Mouse (Mus musculus) heart, postnatal 14 days (tissue): ENCODE results near the gene Alas2. TPM values are rescaled to one million over a fixed set of nuclear protein-coding genes. Genes with fewer than 3 reads are reported as not detected.

Experiments
- DNase-seq, 2 experiments: peaks; one replicate each; pipeline ENCODE4 v3.0.0; 2021 to 2022
- intact Hi-C: fragments of 180-260 bp; cut with DNase I; formaldehyde crosslinking; loops from one replicate; pipeline ENCODE4 v1.15.1; 2025
- long read RNA-seq, 2 experiments: library from polyadenylated mRNA; stranded (forward); transcript quantifications; one replicate each; pipeline ENCODE4 v2.0.0; 2021
- total RNA-seq, 2 experiments: library from RNA; stranded (reverse); gene quantifications; 2 replicates each; pipeline ENCODE4 v1.2.3; 2021

The Alas2 gene
- total RNA-seq, result 100 to 1,000 TPM; 329 to 474 TPM
- long read RNA-seq, experiment 1, transcript Alas2-202 (11 exons, 1,892 nt), result minor isoform, 47 of 549 reads
- long read RNA-seq, experiment 1, transcript Alas2-201 (11 exons, 2,037 nt), result major isoform, 461 of 549 reads
- long read RNA-seq, experiment 1, partial matches to known transcripts, result 24 of 549 reads
- long read RNA-seq, experiment 1, other reads (novel, unspliced or antisense), result 17 of 549 reads
- long read RNA-seq, experiment 2, transcript Alas2-201 (11 exons, 2,037 nt), result major isoform, 317 of 380 reads
- long read RNA-seq, experiment 2, transcript Alas2-202 (11 exons, 1,892 nt), result minor isoform, 32 of 380 reads
- long read RNA-seq, experiment 2, partial matches to known transcripts, result 19 of 380 reads
- long read RNA-seq, experiment 2, other reads (novel, unspliced or antisense), result 12 of 380 reads

DNA sequence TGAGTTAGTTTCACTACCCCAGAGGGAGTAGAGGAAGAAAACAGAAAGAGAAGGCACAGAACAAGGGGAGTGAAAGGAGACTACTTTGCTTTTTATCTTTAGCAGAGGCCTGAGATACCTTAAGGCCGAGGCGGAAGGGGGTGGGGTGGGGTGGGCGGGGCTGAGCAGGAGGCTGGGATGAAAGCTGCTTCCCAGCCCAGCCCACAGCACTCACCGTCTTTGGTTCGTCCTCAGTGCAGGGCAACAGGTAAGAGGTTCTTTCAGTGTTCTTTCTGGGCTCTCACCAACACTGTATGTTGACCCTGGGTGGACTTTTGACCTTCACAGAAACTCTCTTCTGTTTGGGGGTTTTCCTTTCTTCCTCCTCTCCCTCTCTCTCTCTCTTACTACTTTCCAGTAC is at the start of gene Alas2:
Gene Alas2, plus strand, starts transcription at position 137 of the 400 bp plus-strand sequence.
- no peak for DNase-seq
- intact Hi-C loops, result no loop called here

DNA sequence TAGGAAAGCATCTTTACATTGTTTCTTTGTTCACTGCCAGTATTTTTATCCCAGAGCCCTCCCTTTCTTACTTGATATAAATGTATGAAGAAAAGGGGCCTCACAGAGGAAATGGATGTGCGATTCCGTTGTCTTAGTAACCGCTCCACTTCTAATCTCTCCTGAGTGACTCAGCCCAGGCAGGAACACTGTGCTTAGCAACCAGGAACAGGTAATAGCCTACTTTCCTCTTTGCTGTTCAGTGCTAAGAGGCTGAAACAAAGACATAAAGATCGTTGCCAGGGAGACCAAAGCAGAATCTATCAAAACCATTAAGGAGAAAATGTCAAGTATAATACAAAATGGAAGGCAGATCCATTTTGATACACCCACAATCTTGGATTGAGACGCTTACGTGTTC is 38.5 kb upstream of the Alas2 start:
- DNase-seq, result no peak
- intact Hi-C loops, result no loop called here

DNA sequence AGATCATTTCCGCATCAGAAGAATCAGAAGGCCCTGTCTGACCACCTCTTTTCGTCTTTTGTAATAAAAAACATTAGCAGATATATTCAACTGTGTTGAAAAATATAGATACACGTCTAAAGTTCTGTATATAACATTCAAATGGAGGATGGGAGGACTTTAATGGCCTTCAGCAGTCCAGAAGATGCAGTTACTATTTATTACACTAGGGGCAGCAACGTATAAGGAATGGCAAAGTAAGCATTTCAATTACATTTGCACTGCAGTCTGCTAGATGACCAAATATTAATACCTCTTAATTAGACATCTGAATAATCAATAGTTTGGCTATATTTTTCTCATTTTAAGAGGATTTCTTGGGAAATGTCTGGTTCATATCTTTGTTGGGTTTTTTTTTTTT is 36.5 kb upstream of the Alas2 start:
- DNase-seq, result peak in 1 of 2 experiments; percentile 54
- intact Hi-C loops, result loop anchor here (5.0 to 10.0 kb wide), 3 partner anchors 152 to 604 kb away; no protein-coding TSS in a partner anchor

DNA sequence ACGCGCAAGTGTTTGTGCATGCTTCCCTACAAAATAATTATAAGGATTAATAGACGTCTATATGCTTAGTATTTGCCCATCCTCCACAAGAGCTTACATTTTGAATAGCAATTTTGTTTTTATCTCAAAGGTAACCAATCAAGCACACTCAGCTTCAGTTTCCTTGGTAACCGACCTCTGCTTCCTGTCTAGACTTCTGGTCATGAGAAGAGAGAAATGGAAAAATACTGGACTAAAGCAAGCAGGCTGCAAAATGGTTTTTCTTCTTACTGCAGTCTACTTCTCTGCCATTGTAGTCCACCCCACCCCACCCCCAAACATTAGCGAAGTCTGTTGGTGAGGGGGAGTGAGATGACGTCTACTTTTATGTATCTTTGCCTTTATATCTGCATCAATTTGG is 35.9 kb upstream of the Alas2 start:
- intact Hi-C loops, result loop anchor here (5.0 to 10.0 kb wide), 3 partner anchors 151 to 604 kb away; no protein-coding TSS in a partner anchor
- DNase-seq, result no peak

DNA sequence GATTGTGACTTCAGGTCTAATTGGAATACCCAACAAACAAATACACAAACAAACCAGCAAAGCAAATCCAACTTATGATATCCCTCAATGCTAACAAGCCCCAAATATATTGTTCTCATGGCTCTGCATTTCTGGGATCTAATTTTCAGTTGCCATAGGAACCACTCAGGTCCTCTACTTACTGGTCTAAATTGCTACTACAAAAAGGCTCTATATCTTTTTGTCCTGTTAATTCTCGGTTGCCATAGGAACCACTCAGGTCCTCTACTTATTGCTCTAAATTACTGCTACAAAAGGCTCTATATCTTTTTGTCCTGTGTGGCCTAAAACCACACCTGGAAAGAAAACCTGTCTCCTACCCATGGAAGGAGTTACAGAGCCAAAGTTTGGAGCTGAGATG is 33.0 kb upstream of the Alas2 start:
- intact Hi-C loops, result loop anchor here (5.0 to 10.0 kb wide), 3 partner anchors 148 to 601 kb away; no protein-coding TSS in a partner anchor
- no peak for DNase-seq

DNA sequence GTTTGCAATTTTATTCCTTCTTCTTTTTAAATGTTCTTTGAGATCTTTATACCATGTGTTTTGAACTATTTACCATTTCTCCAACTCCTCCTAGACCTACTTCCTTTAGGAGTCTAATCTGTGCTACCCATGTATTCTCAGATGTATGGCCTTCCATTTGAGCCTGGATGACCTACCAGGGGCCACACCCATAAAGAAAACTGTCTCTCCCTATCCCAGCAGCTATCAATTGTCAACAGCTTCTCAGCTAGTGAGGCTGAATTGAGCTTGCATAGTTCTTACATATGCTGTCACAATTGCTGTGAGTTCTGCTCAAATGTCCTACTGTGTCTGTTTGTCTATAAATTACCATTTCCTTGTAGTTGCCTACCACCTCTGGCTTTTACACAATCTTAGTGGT is 31.2 kb upstream of the Alas2 start:
- intact Hi-C loops, result loop anchor here (10.0 kb wide), 1 partner anchor 599 kb away; no protein-coding TSS in a partner anchor
- no peak for DNase-seq

DNA sequence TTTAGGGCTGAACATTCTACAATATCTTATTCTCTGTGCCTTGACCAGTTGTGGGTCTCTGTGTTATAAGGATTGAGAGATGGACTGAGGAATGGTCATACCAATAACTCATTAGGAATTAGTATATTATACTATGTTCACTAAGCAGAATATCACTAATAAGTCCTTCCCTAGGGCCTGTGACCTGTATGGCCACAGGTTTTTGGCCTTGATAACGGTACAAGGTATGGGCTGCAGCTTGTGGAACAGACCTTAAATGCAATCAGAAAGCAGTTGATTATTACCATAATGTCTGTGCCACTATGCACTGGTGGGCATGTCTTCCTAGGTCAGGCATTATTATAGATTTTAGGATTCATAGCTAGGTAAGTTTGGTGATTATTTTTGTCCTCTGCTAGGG is 30.7 kb upstream of the Alas2 start:
- DNase-seq, result no peak

DNA sequence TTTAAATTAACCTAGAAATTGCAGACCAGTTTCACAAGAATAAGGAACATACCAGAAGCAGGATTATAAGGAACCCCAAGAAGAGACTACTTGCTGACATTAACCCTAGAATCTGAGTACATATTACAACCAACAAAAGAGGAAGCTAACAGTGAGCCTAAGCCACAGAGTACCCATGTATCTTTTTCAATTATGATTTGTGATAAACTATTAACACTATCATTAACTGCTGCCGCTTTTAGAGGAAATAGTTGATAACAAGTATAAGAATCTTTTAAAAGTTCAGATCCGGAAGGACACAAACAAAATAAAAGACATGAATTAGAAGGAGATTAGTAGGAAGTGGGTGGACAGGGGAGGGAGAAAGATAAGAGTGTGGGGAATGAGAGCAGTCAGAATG is 7.1 kb upstream of the Alas2 start:
- no peak for DNase-seq
- intact Hi-C loops, result no loop called here

More for the DNA sequence above, 30.7 kb upstream of the Alas2 start:
- intact Hi-C loops, result loop anchor here (10.0 kb wide), 1 partner anchor 598 kb away; no protein-coding TSS in a partner anchor

DNA sequence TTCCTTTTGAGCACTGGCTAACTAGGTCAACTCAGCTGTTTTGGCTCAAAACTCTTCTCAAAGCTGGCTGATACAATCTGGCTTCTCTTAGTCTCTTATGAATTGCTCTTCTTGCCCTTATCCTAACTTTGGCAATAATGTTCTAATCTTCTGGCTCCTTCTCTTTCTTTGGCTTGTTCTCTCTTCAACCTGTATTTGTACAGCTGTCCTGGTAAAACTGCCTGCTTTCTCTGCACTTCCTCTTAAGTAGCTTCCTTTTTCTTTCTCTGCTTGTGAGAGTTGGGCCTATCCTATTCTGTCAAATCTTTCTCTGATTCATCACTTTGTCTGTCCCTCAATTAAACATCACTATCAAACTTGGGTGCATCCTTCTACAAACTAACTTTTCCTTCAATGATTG is 5.5 kb upstream of the Alas2 start:
- intact Hi-C loops, result no loop called here
- DNase-seq, result no peak

DNA sequence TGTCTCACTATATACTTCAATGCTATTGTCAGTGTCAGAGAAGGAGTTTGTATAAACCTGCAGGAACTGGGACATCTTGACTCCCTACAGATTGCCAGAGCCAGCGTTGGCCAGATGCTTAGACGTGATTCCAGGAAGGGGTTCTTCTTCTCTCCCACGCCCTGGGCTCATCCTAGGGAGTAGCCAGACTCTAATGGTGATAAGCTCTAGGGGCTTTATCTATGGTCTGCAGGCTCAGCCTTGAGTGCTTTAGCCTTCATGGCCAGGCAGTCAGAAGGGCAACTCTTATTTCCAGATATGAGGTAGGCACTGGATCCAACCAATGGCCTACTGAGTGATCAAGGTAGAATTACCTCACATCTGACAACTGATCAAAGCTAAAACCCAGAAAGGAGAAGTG is 2.5 kb downstream of the Alas2 start:
- DNase-seq, result no peak
- intact Hi-C loops, result no loop called here

DNA sequence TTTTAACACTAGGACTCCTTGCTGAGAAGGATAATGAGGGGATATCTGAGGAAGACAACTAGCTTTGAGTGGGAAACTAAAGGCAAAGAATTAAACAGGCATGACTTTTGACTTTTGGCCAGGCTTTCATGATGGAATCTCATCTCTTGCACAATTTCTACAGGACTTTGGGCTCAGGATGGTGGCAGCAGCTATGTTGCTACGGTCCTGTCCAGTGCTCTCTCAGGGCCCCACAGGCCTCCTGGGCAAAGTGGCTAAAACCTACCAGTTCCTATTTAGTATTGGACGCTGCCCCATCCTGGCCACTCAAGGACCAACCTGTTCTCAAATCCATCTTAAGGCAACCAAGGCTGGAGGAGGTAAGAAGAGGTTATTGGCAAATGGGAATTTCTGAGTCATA is 4.8 kb downstream of the Alas2 start:
- DNase-seq, result no peak
- intact Hi-C loops, result no loop called here

DNA sequence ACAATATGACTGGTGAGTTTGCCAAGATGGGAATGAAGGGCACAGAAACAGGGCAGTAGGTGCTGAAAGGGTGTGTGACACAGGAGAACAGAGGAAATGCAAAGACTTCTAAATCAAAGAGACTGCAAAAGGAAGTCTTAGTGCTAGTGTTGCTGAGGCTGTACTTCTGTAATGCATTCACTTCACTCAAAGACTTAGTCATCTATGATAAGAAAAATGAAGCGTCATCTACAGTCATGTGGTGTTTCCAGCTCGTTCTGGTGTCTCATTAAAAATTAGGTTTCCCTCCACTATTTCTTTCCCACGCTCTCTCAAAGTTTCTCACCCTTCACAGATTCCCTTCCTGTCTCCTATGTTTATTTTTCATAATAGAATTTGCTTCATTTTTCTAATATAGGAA is 6.9 kb downstream of the Alas2 start:
- intact Hi-C loops, result no loop called here
- DNase-seq, result no peak

DNA sequence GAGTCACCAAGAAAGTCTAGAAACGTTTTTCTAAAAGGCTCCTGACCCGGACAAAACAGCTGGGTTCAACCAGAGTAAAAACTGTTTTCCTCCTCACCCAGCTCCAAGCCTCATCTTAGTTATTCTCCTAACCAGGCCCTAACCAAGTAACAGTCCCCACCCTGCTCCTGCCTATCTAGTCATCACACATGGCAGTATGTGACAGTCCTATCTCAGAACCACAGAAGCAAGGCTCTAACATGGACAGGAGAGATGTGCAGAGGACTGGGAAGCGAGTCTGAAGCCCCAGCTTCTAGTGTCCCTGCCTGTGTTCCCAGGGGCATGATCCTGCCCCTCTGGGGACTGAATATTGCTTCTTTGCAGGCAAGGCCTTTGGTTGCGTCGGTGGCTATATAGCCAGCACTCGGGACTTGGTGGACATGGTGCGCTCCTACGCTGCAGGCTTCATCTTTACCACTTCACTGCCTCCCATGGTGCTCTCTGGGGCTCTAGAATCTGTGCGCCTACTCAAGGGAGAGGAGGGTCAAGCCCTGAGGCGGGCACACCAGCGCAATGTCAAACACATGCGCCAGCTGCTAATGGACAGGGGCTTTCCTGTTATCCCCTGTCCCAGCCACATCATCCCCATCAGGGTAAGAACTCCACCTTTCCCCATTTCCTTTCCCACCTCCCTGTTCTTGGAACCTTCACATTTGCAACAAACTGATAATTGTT is 17.6 kb downstream of the Alas2 start:
- intact Hi-C loops, result no loop called here
- DNase-seq, result no peak

DNA sequence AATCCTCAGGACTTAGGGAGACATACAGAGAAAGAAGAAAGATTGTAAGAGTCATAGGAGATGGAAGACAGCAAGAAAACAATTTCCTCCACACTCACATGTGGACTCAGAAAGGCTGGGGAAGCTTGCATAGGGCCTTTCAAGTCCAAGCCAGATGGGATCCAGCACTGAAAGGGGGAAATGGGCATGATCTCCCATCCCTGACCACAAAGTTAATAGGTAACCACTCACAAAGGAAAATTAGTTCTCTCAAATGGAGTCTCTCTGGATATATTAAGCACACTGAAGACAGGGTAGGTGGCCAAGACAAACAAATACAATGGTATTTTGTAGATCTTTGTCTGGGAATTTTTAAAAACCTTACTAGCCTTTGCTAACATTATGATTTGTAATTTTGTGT is 34.7 kb downstream of the Alas2 start:
- intact Hi-C loops, result no loop called here
- DNase-seq, result no peak

DNA sequence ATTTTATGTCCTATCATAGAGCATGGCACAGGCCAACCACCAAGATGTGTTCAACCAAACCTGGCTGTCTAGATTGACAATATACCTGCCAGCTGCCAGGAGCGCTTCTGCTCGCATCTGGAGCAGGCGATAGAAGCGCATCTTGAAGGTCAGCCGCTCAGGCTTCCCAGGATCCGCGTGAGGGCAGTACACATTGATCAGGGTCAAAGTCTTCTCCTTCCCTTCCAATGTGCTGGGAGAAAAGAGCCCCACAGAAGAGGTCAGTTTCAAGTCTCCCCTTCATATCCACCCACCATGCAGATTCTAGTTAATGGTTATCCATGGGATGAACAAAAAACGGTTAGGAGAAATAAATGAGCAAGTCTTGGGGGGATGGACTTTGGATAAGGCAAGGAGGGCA is 37.9 kb downstream of the Alas2 start:
- intact Hi-C loops, result no loop called here
- DNase-seq, result no peak

DNA sequence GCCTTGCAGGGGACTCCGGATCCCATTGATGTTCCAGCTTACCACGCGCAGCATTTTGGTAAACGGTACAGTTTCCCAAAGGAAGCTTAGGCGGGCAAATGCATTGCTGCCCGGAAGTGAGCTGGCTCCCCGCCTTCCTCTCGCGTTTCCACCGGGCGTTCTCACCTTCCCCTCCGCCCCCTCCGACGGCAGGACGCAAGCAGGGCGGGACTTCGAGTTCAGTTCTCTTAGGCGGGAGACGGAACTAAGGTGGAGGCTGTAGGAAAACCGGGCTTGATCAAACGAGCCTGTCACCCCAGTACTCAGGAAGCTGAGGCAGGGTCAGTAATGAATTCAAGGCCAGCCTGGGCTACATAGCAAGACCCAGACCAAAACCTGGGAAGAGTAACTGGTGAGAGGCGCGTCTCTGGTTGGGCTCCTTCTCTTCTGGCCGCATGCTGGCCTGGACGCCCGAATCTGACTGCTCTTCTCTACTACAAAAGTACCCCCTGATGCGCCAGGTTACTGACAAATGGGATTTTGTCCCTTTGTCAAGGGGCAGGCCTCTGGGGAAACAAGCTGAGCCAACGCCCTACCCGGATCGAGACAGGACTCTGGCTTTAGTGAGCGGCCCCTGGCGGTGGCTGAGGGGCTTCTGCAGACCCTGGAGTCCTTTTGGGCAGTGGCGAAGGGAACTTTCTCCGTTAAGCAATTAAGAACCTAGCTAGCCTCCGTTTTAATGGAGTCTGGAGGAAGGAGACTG is 41.0 kb downstream of the Alas2 start, which contains the start of gene Pfkfb1:
Gene Pfkfb1, plus strand, starts transcription at position 207 of the 742 bp plus-strand sequence.
- intact Hi-C loops, result no loop called here
- peak; percentile 78 to 80 for DNase-seq

DNA sequence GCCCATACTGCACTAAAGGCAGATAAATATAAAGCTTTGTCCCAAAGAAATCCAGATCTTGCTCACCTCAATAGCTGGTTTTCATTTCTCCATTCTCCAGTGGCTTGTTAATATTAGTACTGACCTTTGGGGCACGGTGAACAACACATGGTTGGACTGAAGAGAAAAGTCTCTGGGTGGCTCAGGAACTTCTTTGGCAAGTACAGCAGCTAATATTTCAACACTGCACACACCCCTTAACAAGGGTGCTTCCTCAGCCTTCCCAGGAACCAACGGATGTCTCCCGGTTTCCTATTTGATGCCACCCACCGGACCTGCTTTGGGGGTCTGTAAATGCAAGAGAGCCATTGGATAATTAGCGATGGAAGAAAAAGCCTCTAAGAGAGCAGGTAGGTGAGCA is 42.5 kb downstream of the Alas2 start, which contains the start of gene Apex2:
Gene Apex2, minus strand, starts transcription at position 173 of the 400 bp plus-strand sequence.
- intact Hi-C loops, result no loop called here
- DNase-seq, result no peak

DNA sequence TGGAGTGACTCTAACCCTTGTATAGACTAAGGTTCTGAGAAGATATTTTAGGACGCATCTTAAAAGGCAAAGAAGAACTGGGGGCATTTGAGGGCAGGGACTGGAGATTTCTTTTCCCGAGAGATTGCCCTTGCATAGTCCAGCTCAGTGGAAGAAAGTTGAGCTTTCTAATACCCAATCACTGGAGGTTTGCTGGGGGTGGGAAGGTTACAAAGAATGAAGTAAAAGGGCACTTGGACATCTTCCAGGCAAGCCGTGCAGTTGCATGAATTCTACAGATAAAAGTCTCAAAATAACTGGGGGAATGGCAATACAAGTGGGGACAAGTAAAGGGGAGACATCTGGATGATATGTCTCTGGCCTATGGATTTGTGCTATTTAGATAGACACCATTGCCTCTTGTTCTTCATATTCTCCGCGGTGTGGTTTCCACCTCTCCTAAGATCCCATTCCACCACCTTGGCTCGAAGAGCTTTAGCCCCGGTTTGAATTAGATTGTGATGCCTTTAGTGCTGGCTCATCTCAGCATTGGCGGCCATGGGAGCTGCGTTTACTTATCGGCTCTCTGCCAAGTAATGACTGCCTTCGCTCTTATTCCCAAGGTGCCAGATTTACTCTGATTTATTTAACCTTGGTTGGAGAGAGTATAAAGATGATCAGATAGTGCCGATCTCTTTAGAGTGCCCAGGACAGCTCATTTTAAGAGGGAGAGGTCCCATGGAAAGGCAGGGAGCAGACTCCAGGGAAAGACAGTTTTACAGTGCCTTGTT is 46.3 kb downstream of the Alas2 start:
- intact Hi-C loops, result no loop called here
- peak in 1 of 2 experiments; percentile 24 for DNase-seq

DNA sequence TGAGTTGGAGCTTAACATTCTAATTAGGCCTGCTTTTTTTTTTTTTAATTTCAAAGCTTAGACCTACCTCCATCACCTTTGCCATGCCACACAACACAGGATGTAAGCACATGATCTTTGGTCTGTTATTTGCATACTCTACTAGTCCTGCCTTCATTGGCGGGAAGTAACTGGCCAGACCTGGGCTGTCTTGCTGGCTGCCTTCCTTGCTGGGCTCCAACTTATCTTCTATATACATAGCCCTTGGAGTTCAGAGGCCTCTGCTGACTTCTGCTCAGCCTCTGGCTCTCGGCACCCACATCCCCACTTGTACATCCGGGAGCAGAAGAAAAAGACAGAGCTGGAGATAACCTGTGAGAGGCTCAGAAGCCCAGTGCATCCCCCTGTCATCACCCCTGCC is 47.0 kb downstream of the Alas2 start:
- intact Hi-C loops, result no loop called here

More for the DNA sequence above, 47.0 kb downstream of the Alas2 start:
- no peak for DNase-seq
